Mouse (Mus musculus) embryonic facial prominence, embryonic 14.5 days (tissue): Measurements from ENCODE around the gene Dok3. TPM values are rescaled to one million over a fixed set of nuclear protein-coding genes. Genes with fewer than 3 reads are reported as not detected.

ENCODE experiments used
- ATAC-seq: fragments of 200-750 bp; cut with Nextera tagmentation; 2 replicates; pipeline ENCODE4 v1.8.0; 2017; ENCODE audit warnings: low read depth, moderate number of reproducible peaks, moderate TSS enrichment
- DNase-seq: peaks from one replicate; pipeline ENCODE4 v3.0.0-alpha.2; 2015; ENCODE audit warnings: low spot score
- H3K27ac ChIP-seq: fragments of 300-500 bp; sonication (generic); replicated peaks from 2 replicates; pipeline ENCODE4 v1.5.1; 2014; ENCODE audit warnings: low read depth, mild to moderate bottlenecking, low read length, moderate library complexity
- H3K27me3 ChIP-seq: fragments of 300-500 bp; sonication (generic); replicated peaks from 2 replicates; pipeline ENCODE4 v1.6.1; 2014; ENCODE audit warnings: low read length; ENCODE audit not compliant: control insufficient read depth, insufficient read depth
- H3K36me3 ChIP-seq: fragments of 300-500 bp; sonication (generic); 2 replicates; pipeline ENCODE4 v1.6.1; 2014; ENCODE audit warnings: low read length, mixed read lengths; ENCODE audit not compliant: control insufficient read depth, insufficient read depth
- H3K4me1 ChIP-seq: fragments of 300-500 bp; sonication (generic); 2 replicates; pipeline ENCODE4 v1.6.1; 2014; ENCODE audit warnings: antibody characterized with exemption, low read length; ENCODE audit not compliant: control insufficient read depth, insufficient read depth
- H3K4me2 ChIP-seq: fragments of 300-500 bp; sonication (generic); 2 replicates; pipeline ENCODE4 v1.6.1; 2014; ENCODE audit warnings: low read depth, mild to moderate bottlenecking, low read length, moderate library complexity, mixed read lengths
- H3K4me3 ChIP-seq: fragments of 300-500 bp; sonication (generic); 2 replicates; pipeline ENCODE4 v1.5.1; 2014; ENCODE audit warnings: low read depth, mild to moderate bottlenecking, low read length
- H3K9ac ChIP-seq: fragments of 300-500 bp; sonication (generic); 2 replicates; pipeline ENCODE4 v1.6.1; 2014; ENCODE audit warnings: low read depth, mild to moderate bottlenecking, low read length, moderate library complexity, mixed read lengths
- H3K9me3 ChIP-seq: fragments of 300-500 bp; sonication (generic); 2 replicates; pipeline ENCODE4 v1.6.1; 2016; ENCODE audit warnings: low read length; ENCODE audit not compliant: control insufficient read depth
- WGBS: fragments of 180-500 bp; shearing (Covaris S2); extraction: QIAGEN DNeasy Blood & Tissue Kit; methylation state at CpG from one replicate; pipeline ENCODE4 v1.1.7; 2014; 5-methylcytosine and 5-hydroxymethylcytosine counted together
- polyA plus RNA-seq: library from polyadenylated mRNA; unstranded; fragments of >200 nt; fragmentation: Nextera tagmentation; extraction: Ambion mirVana; gene quantifications from 2 replicates; pipeline ENCODE4 v1.2.1, GENCODE M21; 2014

The Dok3 gene
- polyA plus RNA-seq, 1 experiment from 2014 or later = 3.8 TPM

DNA sequence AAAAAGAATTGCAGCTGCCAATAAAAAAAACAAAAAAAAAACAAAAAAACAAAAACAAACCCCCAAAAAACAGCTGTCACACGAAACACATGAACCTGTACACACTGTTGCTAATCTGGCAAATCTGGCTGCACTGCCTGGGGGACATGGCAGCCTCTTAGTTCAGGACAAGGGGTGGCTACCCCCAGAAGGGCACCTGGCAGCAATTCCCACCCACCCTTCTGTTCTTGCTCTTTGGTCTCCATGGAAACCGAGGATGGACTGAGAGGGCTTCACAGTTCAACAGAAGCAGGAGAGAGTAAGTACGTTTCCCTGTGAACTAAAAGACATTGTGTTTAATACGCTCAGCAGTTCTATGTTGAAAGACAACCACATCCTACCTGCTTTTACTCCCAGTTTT, 33.4 kb downstream of the Dok3 start:
- no peak for DNase-seq
- Histone ChIP-seq H3K4me3 (no peak overlapping the region), H3K36me3 (peaks cover 28% of the 10 kb centered on the region), H3K27me3 (no peaks in the 10 kb centered on the region), H3K9me3 (no peaks in the 10 kb centered on the region), H3K4me1 (no peaks in the 10 kb centered on the region), H3K27ac (no peak overlapping the region), H3K9ac (no peak overlapping the region), H3K4me2 (no peak overlapping the region)
- WGBS = 26% methylated on average over 4 of the region's 4 CpGs
- no peak for ATAC-seq

- ATAC-seq = peak; percentile 69
- H3K36me3 ChIP-seq = peaks cover 21% of the 10 kb centered on the region
- H3K27me3 ChIP-seq = no peaks in the 10 kb centered on the region
- no peaks in the 10 kb centered on the region for H3K4me1 ChIP-seq
- H3K4me3 ChIP-seq = no peak overlapping the region
- H3K9me3 ChIP-seq = no peaks in the 10 kb centered on the region
- WGBS = 18% methylated on average over 16 of the region's 18 CpGs
- H3K27ac ChIP-seq = no peak overlapping the region
- peak; percentile 73 for DNase-seq
- H3K9ac ChIP-seq = no peak overlapping the region
- no peak overlapping the region for H3K4me2 ChIP-seq
Measured at GRCm38 (mm10) chr13:55494883-55495621, 34.0 kb downstream of the Dok3 start.

DNA sequence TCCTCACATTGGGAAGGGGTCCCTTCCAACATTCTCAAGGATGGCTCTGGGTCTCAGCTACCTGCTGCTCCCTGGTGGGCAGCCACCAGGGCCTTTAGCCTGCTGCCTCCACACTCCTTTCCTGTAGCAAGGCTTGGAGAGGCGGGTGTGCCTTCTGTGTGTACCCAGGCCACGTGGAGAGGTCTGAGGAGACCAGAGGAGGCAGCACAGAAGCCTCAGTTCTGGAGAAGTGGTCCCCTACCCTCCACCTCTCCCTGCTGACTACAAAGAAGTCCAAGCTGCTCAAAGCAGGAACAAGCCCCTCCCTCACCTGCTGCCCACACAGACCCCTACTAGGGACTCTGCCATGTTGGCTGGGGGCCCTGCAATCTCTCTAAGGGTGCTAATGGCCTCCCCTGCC, 34.8 kb downstream of the Dok3 start:
- DNase-seq = no peak
- Histone ChIP-seq H3K27me3 (no peaks in the 10 kb centered on the region), H3K9me3 (no peaks in the 10 kb centered on the region), H3K4me2 (no peak overlapping the region), H3K27ac (no peak overlapping the region), H3K9ac (no peak overlapping the region), H3K4me1 (no peaks in the 10 kb centered on the region), H3K36me3 (peaks cover 17% of the 10 kb centered on the region), H3K4me3 (no peak overlapping the region)
- no peak for ATAC-seq
- 32% methylated on average over 2 of the region's 2 CpGs for WGBS

DNA sequence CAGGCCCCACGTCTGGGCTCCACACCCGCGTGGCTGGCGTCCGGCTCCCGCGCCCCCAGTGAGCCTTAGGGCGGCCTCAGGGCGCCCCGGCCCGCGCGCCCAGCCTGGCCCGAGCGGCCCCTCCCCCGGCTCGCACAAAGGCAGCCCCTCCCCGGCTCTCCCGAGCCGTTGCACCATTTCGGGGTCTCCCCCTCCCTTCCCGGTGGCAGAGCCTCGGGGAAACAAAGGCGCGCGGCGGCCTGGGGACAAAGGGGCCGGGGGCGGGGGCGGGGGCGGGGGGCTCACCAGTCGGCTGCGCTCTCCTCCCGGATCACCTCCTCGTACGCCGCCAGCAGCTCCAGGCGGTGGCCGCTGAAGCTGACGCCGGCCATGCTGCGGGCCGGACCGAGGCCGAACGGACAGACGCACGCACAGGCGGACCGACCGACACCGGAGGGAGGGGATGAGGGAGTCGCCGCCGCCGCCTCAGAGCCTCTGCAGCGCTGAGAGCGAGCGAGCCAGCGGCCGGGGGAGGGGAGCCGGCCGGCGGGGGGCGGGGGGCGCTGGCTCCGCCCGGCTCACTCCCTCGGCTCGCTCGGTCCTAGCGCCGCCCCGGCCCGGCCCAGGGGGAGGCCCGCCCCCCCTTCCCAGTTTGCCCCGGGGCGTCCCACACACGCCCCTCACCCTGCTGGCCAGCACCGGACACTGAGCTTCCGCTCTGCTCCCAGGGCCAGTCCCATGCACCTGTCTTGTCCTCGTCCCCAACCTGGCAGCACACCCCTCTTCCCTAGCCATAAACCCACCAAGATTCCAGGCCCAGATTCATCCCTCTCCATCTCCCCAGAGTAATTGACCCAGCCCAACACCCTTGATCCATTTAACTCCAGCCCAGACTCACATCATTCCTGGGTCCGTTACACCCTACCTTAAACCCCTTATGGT, 41.3 kb downstream of the Dok3 start, which contains the start of gene Dbn1:
Gene Dbn1 (minus strand): TSS at position 534 of the 921 bp plus-strand sequence.
- no peaks in the 10 kb centered on the region for H3K27me3 ChIP-seq
- peak within 1 kb of the TSS; percentile 60 for H3K4me2 ChIP-seq
- peaks cover 35% of the 10 kb centered on the region for H3K4me1 ChIP-seq
- peak within 1 kb of the TSS; percentile 99 for H3K9ac ChIP-seq
- peak within 1 kb of the TSS; percentile 90 for H3K27ac ChIP-seq
- ATAC-seq (peak; percentile 90), DNase-seq (peak; percentile 79)
- WGBS = 0% methylated on average over 9 of the region's 83 CpGs
- H3K4me3 ChIP-seq = peak within 1 kb of the TSS; percentile 92
- H3K36me3 ChIP-seq = no peaks in the 10 kb centered on the region
- H3K9me3 ChIP-seq = no peaks in the 10 kb centered on the region

DNA sequence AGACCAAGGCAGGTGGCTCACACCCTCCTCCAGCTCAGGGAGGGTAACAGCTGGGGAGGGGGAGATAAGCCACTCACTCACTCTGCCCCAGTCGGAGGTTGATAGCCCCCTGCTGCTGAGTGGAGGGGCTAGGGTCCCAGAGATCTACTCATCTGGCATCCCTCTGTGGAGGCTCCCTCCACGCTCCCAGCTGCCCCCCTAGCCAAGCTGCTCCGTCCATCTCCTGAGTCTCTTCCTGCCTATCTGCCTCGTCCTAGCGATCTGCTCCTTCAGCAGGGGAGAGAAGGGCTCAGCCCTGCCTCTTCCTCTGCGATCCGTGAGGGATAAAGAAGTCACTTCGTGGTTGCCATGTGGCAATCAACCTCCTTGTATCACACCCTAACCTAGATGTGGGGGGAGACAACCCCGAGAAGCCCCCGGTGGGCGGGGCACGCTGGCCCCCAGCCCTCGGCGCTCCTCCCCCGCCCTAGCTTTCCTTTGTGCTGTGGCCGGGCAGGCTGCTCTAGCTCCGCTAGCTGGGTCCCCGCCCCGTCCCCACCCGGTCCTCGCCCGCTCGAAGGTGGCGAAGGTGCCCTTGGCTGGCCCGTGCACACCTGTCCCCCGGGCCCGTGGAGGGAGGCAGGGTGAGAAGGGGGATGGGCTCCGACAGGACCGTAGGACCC, 42.0 kb downstream of the Dok3 start:
- 0% methylated on average over 21 of the region's 29 CpGs for WGBS
- DNase-seq (peak; percentile 57), ATAC-seq (peak; percentile 30)
- Histone ChIP-seq H3K27me3 (no peaks in the 10 kb centered on the region), H3K9me3 (no peaks in the 10 kb centered on the region), H3K9ac (peak overlapping the region; percentile 99), H3K27ac (peak overlapping the region; percentile 90), H3K4me1 (peaks cover 35% of the 10 kb centered on the region), H3K4me2 (peak overlapping the region; percentile 60), H3K36me3 (peaks cover 8% of the 10 kb centered on the region), H3K4me3 (peak overlapping the region; percentile 92)

GRCm38 (mm10) chr13:55486029-55486794, 42.9 kb downstream of the Dok3 start:
- 31% methylated on average over 14 of the region's 14 CpGs for WGBS

GRCm38 (mm10) chr13:55484520-55485088, 44.5 kb downstream of the Dok3 start:
- DNase-seq = no peak
- H3K4me3 ChIP-seq = peak overlapping the region; percentile 92; the same call in 1 of the 2 replicates
- no peak for ATAC-seq
- peak overlapping the region; percentile 26; the same call in 1 of the 2 replicates for H3K9ac ChIP-seq
- H3K36me3 ChIP-seq = peaks cover 32% of the 10 kb centered on the region
- 29% methylated on average over 7 of the region's 7 CpGs for WGBS
- H3K27me3 ChIP-seq = no peaks in the 10 kb centered on the region
- H3K9me3 ChIP-seq = no peaks in the 10 kb centered on the region
- H3K4me2 ChIP-seq = peak overlapping the region; percentile 60
- peak overlapping the region; percentile 17; the same call in 1 of the 2 replicates for H3K27ac ChIP-seq
- H3K4me1 ChIP-seq = peaks cover 35% of the 10 kb centered on the region

More at GRCm38 (mm10) chr13:55486029-55486794, 42.9 kb downstream of the Dok3 start:
- Histone ChIP-seq H3K36me3 (peaks cover 16% of the 10 kb centered on the region), H3K4me2 (peak overlapping the region; percentile 60), H3K9me3 (no peaks in the 10 kb centered on the region), H3K4me3 (peak overlapping the region; percentile 92), H3K27ac (peak overlapping the region; percentile 90; the same call in 1 of the 2 replicates), H3K27me3 (no peaks in the 10 kb centered on the region), H3K9ac (peak overlapping the region; percentile 99), H3K4me1 (peaks cover 35% of the 10 kb centered on the region)
- ATAC-seq (no peak), DNase-seq (no peak)
